Mouse (Mus musculus) c-Kit-positive CD71-positive TER-119-positive erythroid progenitor cells, embryonic 14.5 days (primary cell): ENCODE measurements around the gene Nol4l.
"Not testable (repeated sequence)": the region's sequence is repeated elsewhere in the genome, so short reads cannot be mapped to it uniquely, and the experiment has no call there.

ENCODE experiments used
- DNase-seq: peaks from one replicate; pipeline ENCODE4 v3.0.0-alpha.2; 2013; ENCODE audit warnings: low spot score

Nol4l gene

GRCm38 (mm10) chr2:153414607-153415006, 115.2 kb downstream of the Nol4l start:
- no peak for DNase-seq

GRCm38 (mm10) chr2:153412563-153412962, 117.2 kb downstream of the Nol4l start:
- no peak for DNase-seq

GRCm38 (mm10) chr2:153411557-153411956, 118.2 kb downstream of the Nol4l start:
- DNase-seq = no peak

GRCm38 (mm10) chr2:153408971-153409370, 120.8 kb downstream of the Nol4l start:
- no peak for DNase-seq

DNA sequence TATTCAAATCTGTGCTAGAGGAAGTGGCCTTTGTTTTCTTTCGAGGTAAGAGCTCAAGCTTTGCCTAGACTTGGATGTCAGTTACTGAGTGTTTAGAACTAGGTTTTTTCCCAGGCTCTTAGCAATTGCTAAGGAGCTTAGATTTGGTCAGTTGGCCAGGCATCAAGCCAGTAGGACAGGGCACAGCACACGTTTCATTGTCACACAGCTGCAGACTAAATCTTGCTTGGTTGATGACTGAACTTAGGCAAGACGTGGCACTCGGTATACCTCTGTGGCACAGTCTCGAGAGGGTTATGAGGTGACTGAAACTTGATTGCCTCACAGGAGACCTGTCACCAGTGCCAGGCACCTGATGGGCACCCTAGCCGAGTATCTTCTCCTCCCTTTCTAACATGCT, 122.9 kb downstream of the Nol4l start:
- no peak for DNase-seq

DNA sequence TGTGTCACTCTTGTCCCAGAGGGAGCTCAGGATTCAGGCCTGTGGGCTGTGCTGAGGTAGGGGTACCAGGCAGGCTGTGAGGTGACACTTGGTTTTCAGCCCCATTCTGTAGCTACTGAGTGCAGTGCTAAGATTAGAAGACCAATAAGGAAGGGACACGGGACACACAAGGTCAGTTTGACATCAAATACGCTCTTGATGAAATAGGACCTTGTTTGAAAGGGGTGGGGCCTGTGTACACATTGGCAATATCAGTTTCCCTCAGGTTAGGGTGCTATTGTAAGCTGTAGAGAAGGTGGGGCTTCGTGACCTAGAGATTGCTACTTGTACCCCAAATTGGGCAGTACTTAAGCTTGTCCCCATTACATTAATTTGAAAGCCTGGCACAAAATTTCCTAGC, 124.9 kb downstream of the Nol4l start:
- DNase-seq = no peak

- no peak for DNase-seq
These were observed 125.7 kb downstream of the Nol4l start for GRCm38 (mm10) chr2:153404062-153404461.

- no peak for DNase-seq
These were observed 130.6 kb downstream of the Nol4l start for GRCm38 (mm10) chr2:153399166-153399565.

DNA sequence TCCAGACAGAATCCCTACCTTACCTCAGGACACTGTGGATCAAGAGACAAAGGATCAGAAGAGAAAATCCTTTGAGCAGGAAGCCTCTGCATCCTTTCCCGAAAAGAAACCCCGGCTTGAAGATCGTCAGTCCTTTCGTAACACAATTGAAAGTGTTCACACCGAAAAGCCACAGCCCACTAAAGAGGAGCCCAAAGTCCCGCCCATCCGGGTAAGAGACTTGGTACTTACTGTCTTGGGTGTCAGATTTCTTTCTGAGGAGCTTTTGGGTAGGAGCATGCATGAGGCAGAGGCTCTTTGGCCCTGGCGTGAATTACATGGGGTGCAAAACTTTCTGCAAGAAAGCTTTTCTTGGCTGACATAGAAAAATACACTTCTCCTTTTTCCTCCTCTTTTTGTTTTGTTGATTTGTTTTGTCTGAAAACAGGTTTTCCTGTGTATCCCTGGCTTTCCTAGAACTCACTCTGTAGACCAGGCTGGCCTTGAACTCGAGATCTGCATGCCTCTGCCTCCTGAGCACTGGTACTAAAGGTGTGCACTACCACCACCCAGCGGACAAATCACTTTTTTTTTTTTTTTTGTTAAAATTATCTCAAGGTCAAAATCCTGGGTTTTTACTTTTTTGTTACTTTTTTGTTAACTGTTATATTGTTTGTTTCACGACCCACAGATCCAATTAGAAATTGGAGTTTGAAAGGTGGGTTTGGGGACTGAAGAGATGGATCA, 131.8 kb downstream of the Nol4l start:
- no peak for DNase-seq

DNA sequence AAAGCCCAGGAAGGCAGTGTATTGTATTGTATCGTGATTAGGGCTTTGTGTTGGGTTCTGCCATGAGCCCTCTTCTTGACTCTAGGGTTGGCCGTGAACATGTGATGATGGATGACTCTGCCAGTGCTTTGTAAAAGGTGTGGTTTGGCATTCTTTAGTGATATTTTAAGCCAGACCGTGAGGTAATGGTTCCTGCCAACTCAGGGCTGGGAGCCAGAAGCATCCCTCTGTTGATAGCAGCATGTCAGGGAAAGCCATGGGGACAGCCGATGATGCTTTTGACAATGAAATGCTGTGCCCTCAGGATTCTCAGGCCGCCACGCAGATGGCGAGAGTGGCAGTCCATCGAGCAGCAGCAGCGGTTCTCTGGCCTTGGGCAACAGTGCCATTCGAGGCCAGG, 136.7 kb downstream of the Nol4l start:
- no peak for DNase-seq

GRCm38 (mm10) chr2:153389831-153390230, 139.9 kb downstream of the Nol4l start:
- DNase-seq = no peak

GRCm38 (mm10) chr2:153380479-153380878, 149.3 kb downstream of the Nol4l start:
- DNase-seq = peak; percentile 23

DNA sequence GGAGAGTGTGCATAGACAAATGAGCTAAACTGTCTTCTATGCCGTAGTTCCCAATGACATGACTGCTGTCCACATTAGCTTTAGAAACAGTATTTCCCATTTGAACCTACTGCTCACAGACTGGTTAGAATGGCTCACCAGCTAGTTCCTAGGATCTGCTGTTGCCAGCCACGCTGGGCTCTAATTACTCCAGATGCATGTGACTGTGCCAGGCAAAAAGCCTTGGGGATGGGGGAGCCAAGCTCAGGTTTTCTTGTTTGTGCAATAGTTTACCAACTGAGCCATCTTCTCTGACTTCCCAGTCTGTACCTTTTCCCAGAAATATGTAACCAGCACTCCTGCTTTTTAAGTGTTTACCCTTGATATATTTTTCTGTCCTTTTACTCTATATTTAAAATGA, 154.4 kb downstream of the Nol4l start:
- no peak for DNase-seq

DNA sequence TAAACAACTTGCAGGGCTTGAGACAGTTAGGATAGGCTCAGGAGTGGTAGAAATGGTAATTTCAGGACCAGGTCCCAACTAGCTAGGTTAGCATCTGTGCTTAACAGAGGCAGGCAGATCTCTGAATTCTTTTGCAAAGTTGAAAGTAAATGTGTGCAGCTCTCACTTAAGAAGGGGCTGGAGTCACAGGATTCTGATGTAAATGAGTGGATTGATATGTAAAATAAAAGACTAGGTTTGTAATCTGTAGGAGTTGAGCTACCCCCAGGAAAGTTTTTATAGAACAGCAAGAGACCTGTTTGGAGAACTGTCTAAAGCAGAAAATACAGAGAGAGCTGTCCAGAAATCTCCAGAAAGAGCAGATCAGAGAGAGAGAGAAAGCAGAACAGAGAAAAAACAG, 158.9 kb downstream of the Nol4l start:
- no peak for DNase-seq

GRCm38 (mm10) chr2:153364531-153364930, 165.2 kb downstream of the Nol4l start:
- not testable (repeated sequence) for DNase-seq

DNA sequence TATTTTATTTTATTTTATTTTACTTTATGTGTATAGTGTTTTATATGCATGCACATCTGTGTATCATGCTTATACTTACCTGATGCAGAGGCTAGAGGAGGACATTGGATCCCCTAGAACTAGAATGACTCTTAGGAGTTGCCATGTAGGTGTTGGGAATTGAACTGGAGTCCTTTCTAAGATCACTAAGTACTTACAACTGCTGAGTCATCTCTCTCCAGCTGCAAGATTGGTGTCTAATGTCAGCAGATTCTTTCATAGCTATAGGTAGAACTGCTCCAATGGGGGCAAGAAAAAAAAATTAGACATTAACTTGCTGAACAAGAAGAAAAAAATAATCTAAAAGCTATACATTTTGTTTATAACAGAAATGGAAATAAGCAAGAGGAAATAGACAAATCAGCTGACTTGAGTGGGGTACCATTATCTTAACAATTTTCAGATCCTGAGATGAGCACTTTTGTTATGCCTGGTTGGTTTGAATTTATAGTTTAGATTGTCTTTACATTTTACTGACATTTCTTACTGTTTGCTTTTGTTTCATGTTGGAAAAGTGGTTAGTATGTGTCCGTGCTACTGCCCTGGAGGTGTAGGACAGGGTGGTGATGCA, 168.6 kb downstream of the Nol4l start:
- DNase-seq = no peak
